Mouse (Mus musculus): ENCODE measurements around the gene Rtf2. TPM values are rescaled to one million over a fixed set of nuclear protein-coding genes. Genes with fewer than 3 reads are reported as not detected.

Rtf2 gene
- polyA plus RNA-seq, 1 experiment from 2014 or later: 95.1 TPM

DNA sequence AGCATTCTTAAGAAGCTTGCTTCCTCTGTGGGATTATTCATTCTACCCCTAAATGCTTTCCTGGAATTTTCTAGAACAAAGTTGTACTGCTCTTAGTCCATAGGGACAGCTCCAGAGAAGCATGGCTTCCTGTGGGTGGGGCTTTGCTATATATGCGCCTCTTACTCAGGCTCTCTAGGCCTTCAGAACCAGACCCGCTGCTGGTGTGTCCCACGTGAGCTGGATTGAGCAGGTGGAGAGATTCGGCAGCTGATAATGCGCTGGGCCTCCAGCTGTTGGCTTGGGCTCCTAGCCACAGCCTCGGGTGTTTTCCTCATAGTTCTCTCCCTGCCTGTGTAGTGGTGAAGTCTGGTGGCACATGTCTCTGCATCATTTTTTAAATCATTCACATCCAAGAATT is 10.3 kb downstream of the Rtf2 start:
- H3K36me3 ChIP-seq (ENCODE audit: control insufficient read depth, insufficient read depth, low read length): peaks cover 49% of the 10 kb centered on the region
- H3K9me3 ChIP-seq (ENCODE audit: control insufficient read depth, low read length): no peaks in the 10 kb centered on the region
- ATAC-seq: no peak
- no peaks in the 10 kb centered on the region for H3K27me3 ChIP-seq (replicated peaks; ENCODE audit: control insufficient read depth, insufficient read depth, low read length)
- H3K4me2 ChIP-seq (ENCODE audit: low read length): no peak overlapping the region
- 87% methylated on average over 6 of the region's 6 CpGs for WGBS
- no peak overlapping the region for H3K9ac ChIP-seq (ENCODE audit: low read depth, low read length)
- H3K4me1 ChIP-seq (ENCODE audit: control insufficient read depth, insufficient read depth, low read depth, low read length): no peaks in the 10 kb centered on the region
- H3K4me3 ChIP-seq (ENCODE audit: low read length): no peak overlapping the region
- H3K27ac ChIP-seq (ENCODE audit: low read depth, low read length): no peak overlapping the region

DNA sequence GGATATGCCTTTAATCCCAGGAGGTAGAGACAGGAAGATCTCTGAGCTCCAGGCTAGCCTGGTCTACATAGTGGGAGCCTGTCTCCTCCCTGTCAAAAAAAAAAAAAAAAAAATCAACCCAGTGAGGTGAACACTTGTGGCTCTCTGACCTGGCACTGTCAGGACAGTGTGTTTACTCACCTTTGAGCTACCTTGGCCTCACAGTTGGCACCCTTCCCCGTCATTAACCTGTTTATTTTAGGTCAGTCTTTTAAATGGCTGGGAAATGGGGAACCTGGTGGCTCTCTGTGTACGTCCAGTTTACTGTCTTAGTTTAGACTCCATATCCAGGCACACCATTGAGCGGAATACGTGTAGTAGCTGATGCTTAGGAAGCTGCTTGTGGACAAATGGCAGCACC is 11.7 kb downstream of the Rtf2 start:
- Histone ChIP-seq H3K27ac (ENCODE audit: low read depth, low read length) (no peak overlapping the region), H3K4me1 (ENCODE audit: control insufficient read depth, insufficient read depth, low read depth, low read length) (no peaks in the 10 kb centered on the region), H3K9ac (ENCODE audit: low read depth, low read length) (no peak overlapping the region), H3K9me3 (ENCODE audit: control insufficient read depth, low read length) (no peaks in the 10 kb centered on the region), H3K27me3 (replicated peaks; ENCODE audit: control insufficient read depth, insufficient read depth, low read length) (no peaks in the 10 kb centered on the region), H3K36me3 (ENCODE audit: control insufficient read depth, insufficient read depth, low read length) (peaks cover 38% of the 10 kb centered on the region), H3K4me2 (ENCODE audit: low read length) (no peak overlapping the region), H3K4me3 (ENCODE audit: low read length) (no peak overlapping the region)
- 95% methylated on average over 4 of the region's 4 CpGs for WGBS
- ATAC-seq: no peak

DNA sequence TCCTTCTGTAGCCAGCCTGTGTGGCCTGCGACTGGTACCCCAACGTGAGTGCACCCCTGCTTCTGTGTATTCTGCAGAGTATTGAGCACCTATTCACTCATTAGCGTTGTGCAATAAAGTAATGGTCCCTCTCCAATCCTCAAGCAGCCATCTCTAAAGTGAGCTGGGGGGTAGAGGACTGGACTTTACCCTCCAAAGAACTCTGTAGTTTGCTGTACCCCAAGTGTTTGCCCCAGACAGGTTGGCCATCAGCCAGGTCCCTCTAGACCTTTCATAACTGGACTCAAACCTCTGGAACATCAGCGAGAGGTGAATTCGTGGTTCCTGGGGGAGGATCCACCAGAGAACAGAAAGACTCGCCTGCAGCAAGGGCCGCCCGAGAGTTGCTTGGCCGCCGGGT is 12.1 kb downstream of the Rtf2 start:
- WGBS: 95% methylated on average over 10 of the region's 10 CpGs
- H3K27ac ChIP-seq (ENCODE audit: low read depth, low read length): no peak overlapping the region
- no peaks in the 10 kb centered on the region for H3K9me3 ChIP-seq (ENCODE audit: control insufficient read depth, low read length)
- no peak overlapping the region for H3K9ac ChIP-seq (ENCODE audit: low read depth, low read length)
- ATAC-seq: no peak
- no peaks in the 10 kb centered on the region for H3K4me1 ChIP-seq (ENCODE audit: control insufficient read depth, insufficient read depth, low read depth, low read length)
- H3K4me2 ChIP-seq (ENCODE audit: low read length): no peak overlapping the region
- peaks cover 34% of the 10 kb centered on the region for H3K36me3 ChIP-seq (ENCODE audit: control insufficient read depth, insufficient read depth, low read length)
- no peaks in the 10 kb centered on the region for H3K27me3 ChIP-seq (replicated peaks; ENCODE audit: control insufficient read depth, insufficient read depth, low read length)
- no peak overlapping the region for H3K4me3 ChIP-seq (ENCODE audit: low read length)

DNA sequence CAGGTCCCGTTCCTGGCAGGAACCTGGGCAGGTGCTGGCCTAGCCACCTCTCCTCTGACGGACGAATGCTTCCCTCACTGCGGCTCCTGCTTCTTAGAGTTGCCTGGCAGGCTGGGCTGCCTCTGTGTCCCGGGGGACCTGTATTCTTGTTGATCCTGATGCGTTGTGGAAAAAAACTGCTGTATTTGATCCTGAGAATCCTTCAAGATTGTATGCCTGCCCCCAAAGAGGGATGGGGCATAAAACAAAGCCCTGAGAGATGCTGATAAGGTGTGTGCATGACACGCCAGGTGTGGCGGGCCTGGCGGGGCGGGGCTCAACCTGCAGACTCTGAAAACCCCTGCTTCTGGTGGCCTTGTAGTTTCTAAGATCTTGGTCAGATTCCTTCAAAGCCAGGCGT is 18.1 kb downstream of the Rtf2 start, which contains the start of gene Gcnt7:
Gene Gcnt7 (minus strand): TSS at position 101 of the 400 bp plus-strand sequence.
- no peak for ATAC-seq
- 91% methylated on average over 11 of the region's 11 CpGs for WGBS
- peaks cover 2% of the 10 kb centered on the region; the same call in 1 of the 2 replicates for H3K36me3 ChIP-seq (ENCODE audit: control insufficient read depth, insufficient read depth, low read length)

DNA sequence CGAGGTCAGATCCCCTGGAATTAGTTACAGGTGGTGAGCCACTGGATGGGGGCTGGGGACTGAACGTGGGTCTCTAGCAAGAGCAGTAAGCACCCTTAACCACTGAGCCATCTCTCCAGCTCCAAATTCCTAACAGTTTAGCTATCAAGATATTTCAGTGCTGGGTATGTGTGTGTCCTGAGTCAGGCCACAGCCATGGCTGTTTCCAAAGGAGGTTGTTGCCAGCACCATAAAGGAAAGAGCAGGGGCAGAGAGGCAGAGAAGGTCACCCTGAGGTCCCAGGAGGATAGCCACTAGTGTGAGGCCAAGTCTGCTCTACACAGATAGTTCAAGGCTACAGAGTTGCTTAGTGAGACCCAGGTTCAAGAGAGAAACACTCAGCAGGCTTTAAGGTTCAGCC is 20.3 kb downstream of the Rtf2 start:
- H3K4me3 ChIP-seq (ENCODE audit: low read length): no peak overlapping the region
- peaks cover 5% of the 10 kb centered on the region; the same call in 1 of the 2 replicates for H3K36me3 ChIP-seq (ENCODE audit: control insufficient read depth, insufficient read depth, low read length)
- no peaks in the 10 kb centered on the region for H3K27me3 ChIP-seq (replicated peaks; ENCODE audit: control insufficient read depth, insufficient read depth, low read length)
- H3K27ac ChIP-seq (ENCODE audit: low read depth, low read length): no peak overlapping the region
- H3K9me3 ChIP-seq (ENCODE audit: control insufficient read depth, low read length): no peaks in the 10 kb centered on the region
- H3K4me1 ChIP-seq (ENCODE audit: control insufficient read depth, insufficient read depth, low read depth, low read length): no peaks in the 10 kb centered on the region
- WGBS: 93% methylated on average over 2 of the region's 2 CpGs
- H3K9ac ChIP-seq (ENCODE audit: low read depth, low read length): no peak overlapping the region
- no peak overlapping the region for H3K4me2 ChIP-seq (ENCODE audit: low read length)
- no peak for ATAC-seq

More for the DNA sequence above, 18.1 kb downstream of the Rtf2 start, which contains the start of gene Gcnt7:
- Histone ChIP-seq H3K27me3 (replicated peaks; ENCODE audit: control insufficient read depth, insufficient read depth, low read length) (no peaks in the 10 kb centered on the region), H3K9ac (ENCODE audit: low read depth, low read length) (no peak within 1 kb of the TSS), H3K4me1 (ENCODE audit: control insufficient read depth, insufficient read depth, low read depth, low read length) (no peaks in the 10 kb centered on the region), H3K9me3 (ENCODE audit: control insufficient read depth, low read length) (no peaks in the 10 kb centered on the region), H3K4me3 (ENCODE audit: low read length) (no peak within 1 kb of the TSS), H3K27ac (ENCODE audit: low read depth, low read length) (no peak within 1 kb of the TSS), H3K4me2 (ENCODE audit: low read length) (no peak within 1 kb of the TSS)

DNA sequence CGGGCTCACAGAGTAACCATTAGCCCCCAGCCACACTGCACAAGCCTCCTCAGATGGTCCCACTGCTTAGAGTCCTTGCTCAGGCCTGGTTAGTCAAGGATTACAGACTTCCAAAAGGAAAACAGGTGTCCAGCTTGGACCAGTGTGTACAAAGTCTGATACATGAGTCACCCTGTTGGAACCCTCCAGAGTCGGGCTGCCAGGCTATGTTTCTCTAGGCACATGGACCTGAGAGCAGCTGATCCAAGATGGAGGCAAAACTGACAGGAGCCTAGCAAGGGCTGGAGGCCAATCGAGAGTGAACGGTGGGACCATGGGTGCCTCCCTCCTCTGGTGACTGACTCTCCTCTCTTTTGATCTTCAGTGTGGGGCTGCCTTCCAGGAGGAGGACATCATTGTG is 22.5 kb downstream of the Rtf2 start:
- no peaks in the 10 kb centered on the region for H3K27me3 ChIP-seq (replicated peaks; ENCODE audit: control insufficient read depth, insufficient read depth, low read length)
- WGBS: 89% methylated on average over 4 of the region's 4 CpGs
- no peak for ATAC-seq
- H3K36me3 ChIP-seq (ENCODE audit: control insufficient read depth, insufficient read depth, low read length): peaks cover 10% of the 10 kb centered on the region
- no peak overlapping the region for H3K4me2 ChIP-seq (ENCODE audit: low read length)
- H3K4me3 ChIP-seq (ENCODE audit: low read length): no peak overlapping the region
- H3K27ac ChIP-seq (ENCODE audit: low read depth, low read length): no peak overlapping the region
- no peak overlapping the region for H3K9ac ChIP-seq (ENCODE audit: low read depth, low read length)
- no peaks in the 10 kb centered on the region for H3K4me1 ChIP-seq (ENCODE audit: control insufficient read depth, insufficient read depth, low read depth, low read length)
- no peaks in the 10 kb centered on the region for H3K9me3 ChIP-seq (ENCODE audit: control insufficient read depth, low read length)

DNA sequence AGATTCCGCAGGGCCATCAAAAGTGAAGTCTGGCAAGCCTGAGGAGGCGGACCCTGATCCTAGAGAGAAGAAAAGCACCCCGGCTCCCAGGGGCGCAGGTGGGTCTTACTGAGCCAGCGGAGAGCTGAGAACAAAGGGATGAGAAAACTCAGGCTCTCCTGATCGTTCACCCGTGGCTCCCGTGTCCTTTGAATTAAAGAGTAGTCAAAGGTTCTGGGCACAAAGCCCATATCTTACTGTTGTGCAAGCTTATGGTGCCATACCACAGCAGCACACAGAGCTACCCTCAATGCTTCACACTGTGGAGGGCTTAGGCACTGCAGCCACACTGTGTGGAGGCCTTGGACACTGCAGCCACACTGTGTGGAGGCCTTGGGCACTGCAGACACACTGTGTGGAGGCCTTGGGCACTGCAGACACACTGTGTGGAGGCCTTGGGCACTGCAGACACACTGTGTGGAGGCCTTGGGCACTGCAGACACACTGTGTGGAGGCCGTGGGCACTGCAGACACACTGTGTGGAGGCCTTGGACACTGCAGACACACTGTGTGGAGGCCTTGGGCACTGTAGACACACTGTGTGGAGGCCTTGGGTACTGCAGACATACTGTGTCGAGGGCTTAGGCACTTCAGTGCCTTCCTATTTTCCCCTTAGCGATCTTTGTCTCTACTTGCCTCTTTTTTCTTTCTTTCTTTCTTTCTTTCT is 26.2 kb downstream of the Rtf2 start:
- Histone ChIP-seq H3K9me3 (ENCODE audit: control insufficient read depth, low read length) (no peaks in the 10 kb centered on the region), H3K4me1 (ENCODE audit: control insufficient read depth, insufficient read depth, low read depth, low read length) (peaks cover 3% of the 10 kb centered on the region; the same call in 1 of the 2 replicates), H3K9ac (ENCODE audit: low read depth, low read length) (no peak overlapping the region), H3K4me2 (ENCODE audit: low read length) (no peak overlapping the region), H3K27ac (ENCODE audit: low read depth, low read length) (no peak overlapping the region), H3K4me3 (ENCODE audit: low read length) (no peak overlapping the region), H3K36me3 (ENCODE audit: control insufficient read depth, insufficient read depth, low read length) (peaks cover 19% of the 10 kb centered on the region), H3K27me3 (replicated peaks; ENCODE audit: control insufficient read depth, insufficient read depth, low read length) (no peaks in the 10 kb centered on the region)
- 75% methylated on average over 11 of the region's 11 CpGs for WGBS
- ATAC-seq: no peak

DNA sequence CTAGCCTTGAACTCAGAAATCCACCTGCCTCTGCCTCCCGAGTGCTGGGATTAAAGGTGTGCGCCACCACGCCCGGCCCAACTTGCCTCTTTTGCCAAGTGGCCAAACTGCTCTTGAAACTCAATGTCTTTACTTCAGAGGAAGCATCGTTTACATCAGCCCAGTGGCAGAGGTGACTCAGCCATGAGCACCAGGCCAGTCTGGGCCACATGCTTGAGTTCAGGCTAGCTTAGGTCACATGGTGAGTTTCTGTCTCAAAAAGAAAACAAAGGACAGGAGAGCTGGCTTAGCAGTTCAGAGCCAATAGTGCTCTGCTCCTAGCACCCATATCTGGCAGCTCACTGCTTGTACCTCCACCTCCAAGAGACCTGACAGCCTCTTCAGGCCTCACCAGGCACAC is 26.9 kb downstream of the Rtf2 start:
- WGBS: 96% methylated on average over 5 of the region's 5 CpGs
- Histone ChIP-seq H3K27me3 (replicated peaks; ENCODE audit: control insufficient read depth, insufficient read depth, low read length) (no peaks in the 10 kb centered on the region), H3K36me3 (ENCODE audit: control insufficient read depth, insufficient read depth, low read length) (peaks cover 19% of the 10 kb centered on the region), H3K4me1 (ENCODE audit: control insufficient read depth, insufficient read depth, low read depth, low read length) (peaks cover 3% of the 10 kb centered on the region; the same call in 1 of the 2 replicates), H3K4me3 (ENCODE audit: low read length) (no peak overlapping the region), H3K27ac (ENCODE audit: low read depth, low read length) (no peak overlapping the region), H3K9ac (ENCODE audit: low read depth, low read length) (no peak overlapping the region), H3K4me2 (ENCODE audit: low read length) (no peak overlapping the region), H3K9me3 (ENCODE audit: control insufficient read depth, low read length) (no peaks in the 10 kb centered on the region)
- ATAC-seq: no peak

DNA sequence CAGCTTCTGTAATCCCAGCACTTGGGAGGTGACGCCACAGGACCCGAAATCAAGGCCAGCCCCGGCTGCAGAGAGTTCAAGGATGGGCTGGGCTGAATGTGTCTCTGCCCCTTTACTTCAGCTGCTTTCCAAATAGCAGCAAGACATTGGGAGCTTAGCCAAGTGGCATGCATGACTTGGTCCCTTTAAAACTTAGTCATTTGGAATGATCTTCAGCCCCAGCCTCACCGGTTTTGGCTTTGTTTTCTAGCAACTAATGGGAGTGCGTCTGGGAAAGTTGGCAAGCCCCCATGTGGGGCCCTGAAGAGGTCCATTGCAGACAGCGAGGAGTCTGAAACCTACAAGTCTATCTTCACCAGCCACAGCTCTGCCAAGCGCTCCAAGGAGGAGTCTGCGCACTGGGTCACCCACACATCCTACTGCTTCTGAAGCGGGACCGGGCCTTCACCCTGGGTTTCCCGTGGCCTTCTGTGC is 28.0 kb downstream of the Rtf2 start:
- Histone ChIP-seq H3K27me3 (replicated peaks; ENCODE audit: control insufficient read depth, insufficient read depth, low read length) (no peaks in the 10 kb centered on the region), H3K4me1 (ENCODE audit: control insufficient read depth, insufficient read depth, low read depth, low read length) (peaks cover 3% of the 10 kb centered on the region; the same call in 1 of the 2 replicates), H3K4me2 (ENCODE audit: low read length) (no peak overlapping the region), H3K9ac (ENCODE audit: low read depth, low read length) (no peak overlapping the region), H3K4me3 (ENCODE audit: low read length) (no peak overlapping the region), H3K9me3 (ENCODE audit: control insufficient read depth, low read length) (no peaks in the 10 kb centered on the region), H3K27ac (ENCODE audit: low read depth, low read length) (no peak overlapping the region), H3K36me3 (ENCODE audit: control insufficient read depth, insufficient read depth, low read length) (peaks cover 19% of the 10 kb centered on the region)
- WGBS: 54% methylated on average over 11 of the region's 11 CpGs
- peak; percentile 88 for ATAC-seq

Measured in hindbrain, embryonic 16.5 days (tissue).